Mouse (Mus musculus) embryonic stem cell, embryonic (primary cell): Measurements from ENCODE around the gene Dqx1.

ENCODE experiments used
- CTCF ChIA-PET, 4 experiments: fragments of 300-600 bp in 2 of 4; fragments of 350-600 bp in 2 of 4; sonication (Branson Sonifier 250); formaldehyde crosslinking; loops; one replicate each; lab custom pipeline; 2022; ENCODE audit warnings: inconsistent platforms in 2 of 4; lab: Charles Lee
- POLR2A ChIA-PET, 4 experiments: fragments of 300-600 bp in 2 of 4; fragments of 350-600 bp in 2 of 4; sonication (Branson Sonifier 250); formaldehyde crosslinking; loops; one replicate each; lab custom pipeline; 2022; ENCODE audit warnings: antibody characterized with exemption in 4 of 4, inconsistent platforms in 1 of 4; lab: Charles Lee

Dqx1 gene

GRCm38 (mm10) chr6:83057790-83058189, at the start of gene Dqx1:
Gene Dqx1, plus strand, starts transcription at chr6:83057844.
- CTCF ChIA-PET = interaction anchor here in 2 of 4 experiments (0.9 to 1.3 kb wide), 4 partner anchors 17 to 44 kb away, joined by 3 to 10 read pairs (median 6); partner anchors contain the start of genes Ccdc142 (in 1 of the 2), Gm42688 (in 1 of the 2) and Pcgf1 (in 1 of the 2)

GRCm38 (mm10) chr6:83008659-83009058, 49.0 kb upstream of the Dqx1 start:
- ChIA-PET POLR2A (interaction anchor here in 1 of 4 experiments (1.0 kb wide), 1 partner anchor 22 kb away, joined by 3 read pairs; no protein-coding TSS in a partner anchor), CTCF (no interaction called here)

More at GRCm38 (mm10) chr6:83057790-83058189, at the start of gene Dqx1:
- POLR2A ChIA-PET = interaction anchor here (0.6 to 2.8 kb wide), 40 partner anchors 8 to 737 kb away, joined by 3 to 16 read pairs (median 4); partner anchors contain the start of genes Pcgf1 (in 3 of the 4), Ccdc142 (in 2 of the 4), Gm42688 (in 2 of the 4) and Loxl3 (in 2 of the 4)

- CTCF ChIA-PET = no interaction called here
- POLR2A ChIA-PET = interaction anchor here in 1 of 4 experiments (1.1 kb wide), 1 partner anchor 73 kb away, joined by 3 read pairs; no protein-coding TSS in a partner anchor
Observed at GRCm38 (mm10) chr6:83010010-83010409, 47.6 kb upstream of the Dqx1 start.

GRCm38 (mm10) chr6:83011255-83011654, 46.4 kb upstream of the Dqx1 start:
- ChIA-PET POLR2A (no interaction called here), CTCF (interaction anchor here in 2 of 4 experiments (0.6 to 1.0 kb wide), 3 partner anchors 14 to 65 kb away, joined by 3 read pairs; partner anchors contain the start of gene M1ap (in 1 of the 2))

- ChIA-PET POLR2A (interaction anchor here in 2 of 4 experiments (0.6 to 0.9 kb wide), 2 partner anchors 17 to 35 kb away, joined by 3 to 5 read pairs; no protein-coding TSS in a partner anchor), CTCF (interaction anchor here in 2 of 4 experiments (0.6 to 1.0 kb wide), 3 partner anchors 15 to 65 kb away, joined by 3 read pairs; partner anchors contain the start of gene M1ap (in 1 of the 2))
Observed at GRCm38 (mm10) chr6:83011756-83012155, 45.9 kb upstream of the Dqx1 start.

GRCm38 (mm10) chr6:83013444-83013843, 44.2 kb upstream of the Dqx1 start:
- CTCF ChIA-PET = no interaction called here
- POLR2A ChIA-PET = no interaction called here

- CTCF ChIA-PET = interaction anchor here in 3 of 4 experiments (0.6 to 1.6 kb wide), 5 partner anchors 16 to 1047 kb away, joined by 3 to 6 read pairs (median 5); partner anchors contain the start of gene Pcgf1 (in 1 of the 3)
- POLR2A ChIA-PET = interaction anchor here in 1 of 4 experiments (0.7 to 1.8 kb wide), 7 partner anchors 11 to 77 kb away, joined by 3 to 8 read pairs (median 3); partner anchors contain the start of genes Dok1 and Loxl3
Observed at GRCm38 (mm10) chr6:83014482-83015466, 42.9 kb upstream of the Dqx1 start.

GRCm38 (mm10) chr6:83015749-83016148, 41.9 kb upstream of the Dqx1 start:
- CTCF ChIA-PET = interaction anchor here in 2 of 4 experiments (1.6 kb wide), 2 partner anchors 19 to 62 kb away, joined by 4 to 6 read pairs; partner anchors contain the start of gene Pcgf1 (in 1 of the 2)
- POLR2A ChIA-PET = interaction anchor here in 1 of 4 experiments (0.7 to 1.8 kb wide), 3 partner anchors 14 to 18 kb away, joined by 3 to 8 read pairs (median 3); partner anchors contain the start of gene Loxl3

GRCm38 (mm10) chr6:83017190-83017589, 40.5 kb upstream of the Dqx1 start:
- CTCF ChIA-PET = no interaction called here

GRCm38 (mm10) chr6:83019044-83019443, 38.6 kb upstream of the Dqx1 start:
- POLR2A ChIA-PET = no interaction called here

More at GRCm38 (mm10) chr6:83017190-83017589, 40.5 kb upstream of the Dqx1 start:
- POLR2A ChIA-PET = interaction anchor here in 1 of 4 experiments (0.6 to 1.1 kb wide), 2 partner anchors 12 to 1396 kb away, joined by 3 read pairs; no protein-coding TSS in a partner anchor

GRCm38 (mm10) chr6:83020121-83020520, 37.5 kb upstream of the Dqx1 start:
- POLR2A ChIA-PET = no interaction called here

More at GRCm38 (mm10) chr6:83019044-83019443, 38.6 kb upstream of the Dqx1 start:
- CTCF ChIA-PET = no interaction called here

GRCm38 (mm10) chr6:83020836-83021593, 36.6 kb upstream of the Dqx1 start:
- CTCF ChIA-PET = no interaction called here
- POLR2A ChIA-PET = no interaction called here

More at GRCm38 (mm10) chr6:83020121-83020520, 37.5 kb upstream of the Dqx1 start:
- CTCF ChIA-PET = no interaction called here

- POLR2A ChIA-PET = interaction anchor here in 2 of 4 experiments (0.6 kb wide), 2 partner anchors 189 to 622 kb away, joined by 4 to 7 read pairs; no protein-coding TSS in a partner anchor
- CTCF ChIA-PET = interaction anchor here in 1 of 4 experiments (0.8 kb wide), 1 partner anchor 26 kb away, joined by 3 read pairs; no protein-coding TSS in a partner anchor
Observed at GRCm38 (mm10) chr6:83023008-83023407, 34.6 kb upstream of the Dqx1 start.

- CTCF ChIA-PET = interaction anchor here in 1 of 4 experiments (1.4 kb wide), 1 partner anchor 27 kb away, joined by 3 read pairs; no protein-coding TSS in a partner anchor
Observed at GRCm38 (mm10) chr6:83023786-83024185, 33.9 kb upstream of the Dqx1 start.

GRCm38 (mm10) chr6:83024421-83024820, 33.2 kb upstream of the Dqx1 start:
- POLR2A ChIA-PET = interaction anchor here in 1 of 4 experiments (0.9 kb wide), 1 partner anchor 25 kb away, joined by 4 read pairs; no protein-coding TSS in a partner anchor

More at GRCm38 (mm10) chr6:83023786-83024185, 33.9 kb upstream of the Dqx1 start:
- POLR2A ChIA-PET = interaction anchor here in 1 of 4 experiments (0.9 kb wide), 1 partner anchor 24 kb away, joined by 4 read pairs; no protein-coding TSS in a partner anchor

GRCm38 (mm10) chr6:83025221-83025620, 32.4 kb upstream of the Dqx1 start:
- POLR2A ChIA-PET = no interaction called here
- CTCF ChIA-PET = no interaction called here

More at GRCm38 (mm10) chr6:83024421-83024820, 33.2 kb upstream of the Dqx1 start:
- CTCF ChIA-PET = interaction anchor here in 1 of 4 experiments (1.4 kb wide), 1 partner anchor 28 kb away, joined by 3 read pairs; no protein-coding TSS in a partner anchor

GRCm38 (mm10) chr6:83027293-83027692, 30.4 kb upstream of the Dqx1 start:
- POLR2A ChIA-PET = no interaction called here
- CTCF ChIA-PET = no interaction called here
